Mouse (Mus musculus) limb, embryonic 13.5 days (tissue): ENCODE measurements at regions not wholly inside any gene's neighbourhood (a gene's known extent, or its start where the extent isn't known, plus 50 kb on each side); places are given as distances from the start of the nearest gene placed in this dataset.

Experiments used
- ATAC-seq: fragments of 200-750 bp; cut with Nextera tagmentation; 2 replicates; pipeline ENCODE4 v1.8.0; 2017; ENCODE audit warnings: low read depth, moderate number of reproducible peaks, moderate TSS enrichment; ENCODE audit not compliant: low FRiP score
- H3K27ac ChIP-seq: fragments of 300-500 bp; sonication (generic); 2 replicates; pipeline ENCODE4 v1.5.1; 2015; ENCODE audit warnings: inconsistent platforms, mild to moderate bottlenecking, moderate library complexity
- H3K27me3 ChIP-seq: fragments of 300-500 bp; sonication (generic); 2 replicates; pipeline ENCODE4 v1.6.1; 2015; ENCODE audit warnings: mild to moderate bottlenecking, inconsistent platforms
- H3K36me3 ChIP-seq: fragments of 300-500 bp; sonication (generic); 2 replicates; pipeline ENCODE4 v1.6.1; 2015; ENCODE audit warnings: inconsistent platforms, mild to moderate bottlenecking, moderate library complexity
- H3K4me1 ChIP-seq: fragments of 300-500 bp; sonication (generic); 2 replicates; pipeline ENCODE4 v1.6.1; 2015; ENCODE audit warnings: inconsistent platforms
- H3K4me2 ChIP-seq: fragments of 300-500 bp; sonication (generic); replicated peaks from 2 replicates; pipeline ENCODE4 v1.6.1; 2015; ENCODE audit warnings: inconsistent platforms, mild to moderate bottlenecking, moderate library complexity
- H3K4me3 ChIP-seq: fragments of 300-500 bp; sonication (generic); 2 replicates; pipeline ENCODE4 v1.5.1; 2015; ENCODE audit warnings: moderate library complexity, mild to moderate bottlenecking, inconsistent platforms
- H3K9ac ChIP-seq: fragments of 300-500 bp; sonication (generic); 2 replicates; pipeline ENCODE4 v1.6.1; 2015; ENCODE audit warnings: mild to moderate bottlenecking, inconsistent platforms
- H3K9me3 ChIP-seq: fragments of 300-500 bp; sonication (generic); 2 replicates; pipeline ENCODE4 v1.6.1; 2016; ENCODE audit warnings: inconsistent platforms
- WGBS: fragments of 180-500 bp; shearing (Covaris S2); methylation state at CpG from one replicate; pipeline ENCODE4 v1.1.7; 2015; 5-methylcytosine and 5-hydroxymethylcytosine counted together

DNA sequence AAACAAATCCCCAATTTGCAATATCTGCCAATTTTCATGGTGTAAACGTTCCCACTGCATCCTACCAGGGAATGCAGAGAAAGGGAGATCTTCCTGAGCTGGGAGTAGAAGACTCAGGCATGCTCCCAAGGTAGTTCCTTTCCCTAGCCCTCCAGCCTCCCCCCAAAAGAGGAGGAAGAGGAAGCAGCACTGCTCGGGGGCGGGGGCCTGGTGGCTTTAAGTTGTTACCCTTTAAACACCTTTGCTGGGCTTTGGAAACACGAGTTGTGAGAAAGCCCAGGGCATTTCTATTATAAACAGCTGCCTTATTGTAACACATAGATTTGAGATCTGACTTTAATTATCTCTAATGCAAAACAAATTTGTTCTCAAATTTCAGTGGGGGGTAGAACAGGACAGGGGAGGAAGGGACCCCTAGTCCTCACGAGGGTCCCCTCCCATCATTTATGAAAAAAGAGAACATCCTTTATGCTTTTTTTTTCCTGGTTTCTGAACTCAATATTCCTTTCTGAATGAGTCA is 87.4 kb upstream of the Gdnf start:
- H3K9me3 ChIP-seq: no peaks in the 10 kb centered on the region
- H3K9ac ChIP-seq: 0 out of 2 replicates have a peak overlapping the region, but pooled peaks have one; percentile 31
- peaks cover 9% of the 10 kb centered on the region for H3K27me3 ChIP-seq
- peak; percentile 44; the same call in 1 of the 2 replicates for ATAC-seq
- peak overlapping the region; percentile 17 for H3K4me2 ChIP-seq
- no peak overlapping the region for H3K4me3 ChIP-seq
- H3K27ac ChIP-seq: no peak overlapping the region; the same call in 1 of the 2 replicates
- peaks cover 18% of the 10 kb centered on the region for H3K4me1 ChIP-seq
- 6% methylated on average over 5 of the region's 5 CpGs for WGBS
- no peaks in the 10 kb centered on the region for H3K36me3 ChIP-seq

- peak; percentile 32; the same call in 1 of the 2 replicates for ATAC-seq
Observed at GRCm38 (mm10) chr15:7723770-7724169, 86.9 kb upstream of the Gdnf start.

GRCm38 (mm10) chr15:7725505-7725904 is 85.1 kb upstream of the Gdnf start:
- 54% methylated on average over 4 of the region's 4 CpGs for WGBS
- H3K9me3 ChIP-seq: no peaks in the 10 kb centered on the region
- H3K9ac ChIP-seq: no peak overlapping the region
- H3K4me2 ChIP-seq: no peak overlapping the region
- ATAC-seq: no peak
- no peaks in the 10 kb centered on the region for H3K36me3 ChIP-seq
- H3K4me3 ChIP-seq: no peak overlapping the region
- H3K27ac ChIP-seq: no peak overlapping the region
- H3K27me3 ChIP-seq: peaks cover 9% of the 10 kb centered on the region
- H3K4me1 ChIP-seq: peaks cover 18% of the 10 kb centered on the region

More at GRCm38 (mm10) chr15:7723770-7724169, 86.9 kb upstream of the Gdnf start:
- Histone ChIP-seq H3K27ac (no peak overlapping the region), H3K4me1 (peaks cover 18% of the 10 kb centered on the region), H3K4me3 (no peak overlapping the region), H3K4me2 (no peak overlapping the region), H3K9ac (no peak overlapping the region), H3K36me3 (no peaks in the 10 kb centered on the region), H3K9me3 (no peaks in the 10 kb centered on the region), H3K27me3 (peaks cover 9% of the 10 kb centered on the region)
- 17% methylated on average over 2 of the region's 2 CpGs for WGBS

- ATAC-seq: 0 out of 2 replicates have a peak, but pooled peaks have one; percentile 11
- H3K4me2 ChIP-seq: no peak overlapping the region
- 46% methylated on average over 4 of the region's 4 CpGs for WGBS
- H3K4me1 ChIP-seq: peaks cover 29% of the 10 kb centered on the region
- 0 out of 2 replicates have a peak, but pooled peaks cover 3% of the 10 kb centered on the region for H3K27me3 ChIP-seq
- H3K9ac ChIP-seq: no peak overlapping the region
- H3K36me3 ChIP-seq: no peaks in the 10 kb centered on the region
- H3K4me3 ChIP-seq: no peak overlapping the region
- H3K9me3 ChIP-seq: no peaks in the 10 kb centered on the region
- peak overlapping the region; percentile 8; the same call in 1 of the 2 replicates for H3K27ac ChIP-seq
Observed at GRCm38 (mm10) chr15:7747586-7747985, 63.1 kb upstream of the Gdnf start.

GRCm38 (mm10) chr15:7750441-7750840 is 60.2 kb upstream of the Gdnf start:
- Histone ChIP-seq H3K4me1 (peaks cover 25% of the 10 kb centered on the region), H3K9ac (no peak overlapping the region), H3K36me3 (no peaks in the 10 kb centered on the region), H3K27ac (no peak overlapping the region), H3K9me3 (0 out of 2 replicates have a peak, but pooled peaks cover 3% of the 10 kb centered on the region), H3K4me3 (no peak overlapping the region), H3K27me3 (0 out of 2 replicates have a peak, but pooled peaks cover 3% of the 10 kb centered on the region), H3K4me2 (no peak overlapping the region)
- 87% methylated on average over 5 of the region's 5 CpGs for WGBS
- ATAC-seq: no peak
